Mouse (Mus musculus): Measurements from ENCODE around the gene Nr5a1. TPM values are rescaled to one million over a fixed set of nuclear protein-coding genes. Genes with fewer than 3 reads are reported as not detected.

Gene Nr5a1
- polyA plus RNA-seq, 1 experiment from 2014 or later, result 0.05 TPM

- Histone ChIP-seq H3K27ac (no peak overlapping the region), H3K9ac (no peak overlapping the region), H3K4me3 (replicated peaks) (no peak overlapping the region), H3K9me3 (no peaks in the 10 kb centered on the region), H3K27me3 (replicated peaks) (peaks cover 18% of the 10 kb centered on the region), H3K4me1 (replicated peaks) (no peaks in the 10 kb centered on the region), H3K4me2 (replicated peaks) (no peak overlapping the region), H3K36me3 (no peaks in the 10 kb centered on the region)
- WGBS, result 65% methylated on average over 2 of the region's 2 CpGs
- ATAC-seq, result no peak
Observed at GRCm38 (mm10) chr2:38717436-38717835, 3.1 kb upstream of the Nr5a1 start.

GRCm38 (mm10) chr2:38713596-38713995, 746 bp downstream of the Nr5a1 start:
- H3K9ac ChIP-seq, result no peak overlapping the region
- no peaks in the 10 kb centered on the region for H3K9me3 ChIP-seq
- H3K27me3 ChIP-seq (replicated peaks), result peaks cover 55% of the 10 kb centered on the region
- no peak for ATAC-seq
- H3K36me3 ChIP-seq, result no peaks in the 10 kb centered on the region
- WGBS, result 77% methylated on average over 3 of the region's 3 CpGs
- H3K4me1 ChIP-seq (replicated peaks), result peaks cover 26% of the 10 kb centered on the region
- H3K4me3 ChIP-seq (replicated peaks), result no peak overlapping the region
- no peak overlapping the region for H3K4me2 ChIP-seq (replicated peaks)
- no peak overlapping the region for H3K27ac ChIP-seq

DNA sequence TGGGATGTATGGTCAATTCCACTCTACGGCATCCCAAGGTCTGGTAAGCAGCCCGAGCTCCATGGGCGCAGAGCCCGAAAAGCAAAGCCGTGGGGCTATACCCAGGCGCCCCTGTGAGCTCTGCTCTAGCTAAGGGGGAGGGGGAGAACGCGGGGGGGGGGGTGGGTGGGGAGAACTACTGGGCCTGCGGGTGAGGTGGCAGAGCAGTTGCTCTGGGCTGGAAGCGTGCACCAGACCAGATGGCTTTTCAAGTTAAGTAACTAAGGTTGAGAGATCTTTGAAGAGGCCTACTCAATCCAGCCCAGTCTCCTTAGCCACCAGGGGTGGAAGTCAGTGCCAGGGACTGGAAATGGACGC, 1.6 kb downstream of the Nr5a1 start:
- Histone ChIP-seq H3K4me3 (replicated peaks) (no peak overlapping the region), H3K4me1 (replicated peaks) (peaks cover 26% of the 10 kb centered on the region)
- no peak for ATAC-seq

DNA sequence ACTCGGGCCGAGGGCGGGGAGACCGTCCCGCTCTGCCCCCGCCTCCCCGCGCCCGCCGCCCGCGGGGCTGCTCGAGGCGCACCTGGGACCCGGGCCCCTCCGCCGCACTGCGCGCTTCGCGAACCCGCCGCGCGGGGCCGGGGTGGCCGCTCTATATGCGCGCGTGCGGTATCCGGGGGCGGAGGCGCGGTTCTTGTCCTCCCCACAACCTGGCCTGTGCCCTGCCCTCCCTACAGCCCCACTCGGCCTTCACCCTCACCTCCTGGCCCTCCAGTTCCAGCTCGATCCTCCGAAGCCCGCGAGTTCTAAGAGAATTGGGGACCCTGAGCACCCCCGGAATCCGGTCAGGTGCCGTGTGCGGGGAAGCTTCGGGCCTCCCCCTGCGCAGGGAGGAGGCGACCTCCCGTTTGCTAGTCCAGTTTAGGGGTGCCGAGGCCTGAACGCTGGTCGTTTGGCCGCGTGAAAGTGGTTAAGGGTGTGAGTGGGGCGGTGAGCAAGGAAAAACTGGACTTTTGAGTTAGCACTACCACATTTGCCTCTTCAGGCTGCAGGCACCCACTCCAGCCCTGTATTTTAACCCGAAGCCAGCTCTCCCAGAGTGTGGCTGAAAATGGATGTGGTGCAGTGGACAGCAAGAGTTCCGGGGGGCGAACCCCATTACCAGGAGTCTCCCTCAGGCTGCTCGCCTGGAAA, 2.1 kb downstream of the Nr5a1 start:
- WGBS, result 6% methylated on average over 58 of the region's 58 CpGs
- H3K9ac ChIP-seq, result no peak overlapping the region
- H3K4me3 ChIP-seq (replicated peaks), result peak overlapping the region; percentile 31
- H3K4me2 ChIP-seq (replicated peaks), result peak overlapping the region; percentile 65
- no peak overlapping the region for H3K27ac ChIP-seq
- no peaks in the 10 kb centered on the region for H3K36me3 ChIP-seq
- ATAC-seq, result no peak; the same call in 1 of the 2 replicates
- H3K9me3 ChIP-seq, result no peaks in the 10 kb centered on the region
- peaks cover 26% of the 10 kb centered on the region for H3K4me1 ChIP-seq (replicated peaks)
- peaks cover 68% of the 10 kb centered on the region for H3K27me3 ChIP-seq (replicated peaks)

More for the DNA sequence above, 1.6 kb downstream of the Nr5a1 start:
- Histone ChIP-seq H3K4me2 (replicated peaks) (no peak overlapping the region), H3K27me3 (replicated peaks) (peaks cover 63% of the 10 kb centered on the region), H3K27ac (no peak overlapping the region), H3K36me3 (no peaks in the 10 kb centered on the region), H3K9ac (no peak overlapping the region), H3K9me3 (no peaks in the 10 kb centered on the region)
- 41% methylated on average over 11 of the region's 11 CpGs for WGBS

DNA sequence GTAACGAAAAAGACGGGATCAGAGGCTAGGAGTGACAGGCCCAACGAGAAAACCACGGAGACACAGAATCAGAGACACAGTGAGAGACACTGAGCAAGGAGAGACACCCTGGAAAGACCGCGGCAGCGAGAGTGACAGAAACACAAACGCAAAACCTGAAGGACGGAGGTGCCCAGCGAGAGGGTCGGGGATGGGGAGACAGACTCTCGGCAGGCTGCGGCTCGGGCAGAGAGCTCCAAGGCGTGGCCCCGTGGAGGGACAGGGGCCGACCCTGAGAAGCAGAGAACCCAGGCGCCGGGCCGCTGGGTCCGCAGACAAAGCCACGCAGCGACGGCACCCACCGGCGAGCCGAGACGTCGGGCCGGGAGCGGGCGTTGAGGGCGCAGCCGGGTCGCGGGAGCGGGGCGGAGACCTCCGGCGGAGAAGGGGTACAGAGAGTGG, 2.9 kb downstream of the Nr5a1 start:
- H3K4me2 ChIP-seq (replicated peaks), result peak overlapping the region; percentile 65
- no peak overlapping the region for H3K27ac ChIP-seq
- H3K36me3 ChIP-seq, result no peaks in the 10 kb centered on the region
- no peak overlapping the region for H3K9ac ChIP-seq
- H3K4me1 ChIP-seq (replicated peaks), result peaks cover 26% of the 10 kb centered on the region
- ATAC-seq, result no peak
- peak overlapping the region; percentile 31 for H3K4me3 ChIP-seq (replicated peaks)
- H3K9me3 ChIP-seq, result no peaks in the 10 kb centered on the region
- H3K27me3 ChIP-seq (replicated peaks), result peaks cover 76% of the 10 kb centered on the region
- 1% methylated on average over 40 of the region's 40 CpGs for WGBS

- peaks cover 84% of the 10 kb centered on the region for H3K27me3 ChIP-seq (replicated peaks)
- peak overlapping the region; percentile 19 for H3K4me3 ChIP-seq (replicated peaks)
- peak overlapping the region; percentile 56 for H3K4me2 ChIP-seq (replicated peaks)
- ATAC-seq, result peak; percentile 32
- H3K9me3 ChIP-seq, result no peaks in the 10 kb centered on the region
- H3K27ac ChIP-seq, result no peak overlapping the region
- WGBS, result 2% methylated on average over 75 of the region's 75 CpGs
- H3K9ac ChIP-seq, result no peak overlapping the region
- peaks cover 26% of the 10 kb centered on the region for H3K4me1 ChIP-seq (replicated peaks)
- H3K36me3 ChIP-seq, result no peaks in the 10 kb centered on the region
Observed at GRCm38 (mm10) chr2:38710304-38711241, 3.8 kb downstream of the Nr5a1 start.

- Histone ChIP-seq H3K27ac (no peak overlapping the region), H3K9me3 (no peaks in the 10 kb centered on the region), H3K4me2 (replicated peaks) (no peak overlapping the region), H3K27me3 (replicated peaks) (peaks cover 95% of the 10 kb centered on the region), H3K4me3 (replicated peaks) (no peak overlapping the region), H3K36me3 (no peaks in the 10 kb centered on the region), H3K9ac (no peak overlapping the region), H3K4me1 (replicated peaks) (peaks cover 26% of the 10 kb centered on the region)
- 31% methylated on average over 12 of the region's 12 CpGs for WGBS
- ATAC-seq, result no peak
Observed at GRCm38 (mm10) chr2:38708907-38709688, 5.2 kb downstream of the Nr5a1 start.

DNA sequence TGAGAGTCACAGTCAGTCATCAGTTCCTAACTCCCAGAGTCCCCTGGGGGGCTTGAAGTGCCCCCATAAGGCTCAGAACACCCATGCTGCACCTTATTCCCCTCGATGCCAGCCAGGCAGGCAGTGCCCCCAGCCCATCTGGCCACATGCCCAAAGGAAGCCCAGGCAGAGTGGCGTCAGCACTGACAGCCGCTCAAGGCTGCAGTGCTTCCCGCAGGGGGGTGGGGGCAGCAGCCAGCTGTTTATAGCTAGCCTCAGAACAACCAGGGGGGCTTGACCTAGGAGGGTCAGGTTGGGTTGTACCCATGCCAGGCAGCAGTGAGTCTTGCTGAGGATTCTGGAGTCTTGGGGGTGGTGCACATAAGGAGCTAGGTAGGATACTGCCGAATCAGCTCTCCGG, 7.7 kb downstream of the Nr5a1 start:
- 32% methylated on average over 6 of the region's 6 CpGs for WGBS
- peaks cover 71% of the 10 kb centered on the region for H3K27me3 ChIP-seq (replicated peaks)
- H3K9me3 ChIP-seq, result no peaks in the 10 kb centered on the region
- H3K9ac ChIP-seq, result no peak overlapping the region
- H3K27ac ChIP-seq, result no peak overlapping the region
- H3K4me3 ChIP-seq (replicated peaks), result no peak overlapping the region
- ATAC-seq, result no peak
- H3K36me3 ChIP-seq, result no peaks in the 10 kb centered on the region
- H3K4me2 ChIP-seq (replicated peaks), result no peak overlapping the region
- H3K4me1 ChIP-seq (replicated peaks), result peaks cover 20% of the 10 kb centered on the region

DNA sequence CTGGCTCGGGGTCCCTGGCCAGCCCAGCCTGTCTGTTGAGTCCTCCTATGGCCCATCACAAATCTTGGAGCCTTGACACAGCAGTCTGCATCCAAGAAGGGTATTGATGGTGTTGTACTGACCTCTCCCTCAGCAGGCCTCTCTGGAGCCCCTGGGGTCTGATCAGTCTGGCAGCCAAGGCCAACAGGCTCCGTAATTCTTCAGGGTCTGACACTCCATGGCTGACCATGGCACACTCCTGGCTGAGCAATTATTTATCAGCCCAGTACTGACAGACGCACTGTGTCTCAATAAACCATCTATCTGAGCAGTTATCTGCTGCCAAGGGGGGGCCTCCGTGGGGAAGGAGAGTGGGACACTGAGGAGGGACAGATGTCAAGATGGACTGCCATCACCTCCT, 9.3 kb downstream of the Nr5a1 start:
- H3K27me3 ChIP-seq (replicated peaks), result peaks cover 56% of the 10 kb centered on the region
- H3K4me3 ChIP-seq (replicated peaks), result no peak overlapping the region
- no peak for ATAC-seq
- H3K27ac ChIP-seq, result no peak overlapping the region
- H3K9ac ChIP-seq, result no peak overlapping the region
- no peaks in the 10 kb centered on the region for H3K36me3 ChIP-seq
- H3K9me3 ChIP-seq, result no peaks in the 10 kb centered on the region
- H3K4me2 ChIP-seq (replicated peaks), result no peak overlapping the region
- H3K4me1 ChIP-seq (replicated peaks), result 0 out of 2 replicates have a peak, but pooled peaks cover 7% of the 10 kb centered on the region
- WGBS, result 43% methylated on average over 4 of the region's 4 CpGs

DNA sequence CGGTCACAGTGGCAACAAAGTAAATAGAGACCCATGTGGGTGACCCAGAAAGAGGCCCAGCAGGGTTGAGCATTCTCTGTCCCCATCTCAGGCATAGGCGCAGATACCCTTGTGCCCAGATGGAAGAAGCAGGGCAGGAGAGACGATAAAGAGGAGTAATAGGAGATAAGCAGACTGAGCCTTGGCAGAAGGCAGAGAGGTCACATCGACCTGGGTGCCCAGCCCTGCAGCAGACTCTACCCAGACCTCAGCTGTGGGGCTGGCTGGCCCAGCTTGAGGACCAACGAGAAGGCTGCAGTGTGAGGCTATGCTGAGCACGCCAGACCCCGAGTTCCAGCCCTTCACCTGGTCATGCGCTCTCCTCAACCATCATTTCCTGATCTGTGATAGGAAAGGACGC, 10.0 kb downstream of the Nr5a1 start:
- 79% methylated on average over 9 of the region's 9 CpGs for WGBS
- ATAC-seq, result no peak
- Histone ChIP-seq H3K36me3 (no peaks in the 10 kb centered on the region), H3K9ac (no peak overlapping the region), H3K4me1 (replicated peaks) (0 out of 2 replicates have a peak, but pooled peaks cover 6% of the 10 kb centered on the region), H3K9me3 (no peaks in the 10 kb centered on the region), H3K27ac (no peak overlapping the region), H3K4me2 (replicated peaks) (no peak overlapping the region), H3K4me3 (replicated peaks) (no peak overlapping the region), H3K27me3 (replicated peaks) (peaks cover 49% of the 10 kb centered on the region)

GRCm38 (mm10) chr2:38700177-38700576, 14.2 kb downstream of the Nr5a1 start:
- Histone ChIP-seq H3K9me3 (no peaks in the 10 kb centered on the region), H3K4me3 (replicated peaks) (no peak overlapping the region), H3K36me3 (no peaks in the 10 kb centered on the region), H3K27ac (no peak overlapping the region), H3K9ac (no peak overlapping the region), H3K4me2 (replicated peaks) (no peak overlapping the region), H3K27me3 (replicated peaks) (peaks cover 9% of the 10 kb centered on the region), H3K4me1 (replicated peaks) (no peaks in the 10 kb centered on the region)
- WGBS, result 63% methylated on average over 5 of the region's 5 CpGs
- ATAC-seq, result no peak

GRCm38 (mm10) chr2:38698623-38699022, 15.7 kb downstream of the Nr5a1 start:
- ATAC-seq, result no peak
- Histone ChIP-seq H3K27me3 (replicated peaks) (no peaks in the 10 kb centered on the region; the same call in 1 of the 2 replicates), H3K36me3 (no peaks in the 10 kb centered on the region), H3K4me2 (replicated peaks) (no peak overlapping the region), H3K9ac (no peak overlapping the region), H3K4me1 (replicated peaks) (no peaks in the 10 kb centered on the region), H3K27ac (no peak overlapping the region), H3K4me3 (replicated peaks) (no peak overlapping the region), H3K9me3 (no peaks in the 10 kb centered on the region)
- WGBS, result 78% methylated on average over 5 of the region's 5 CpGs
